Mouse (Mus musculus): ENCODE measurements around the gene Pde9a. TPM values are rescaled to one million over a fixed set of nuclear protein-coding genes. Genes with fewer than 3 reads are reported as not detected.
A peak's percentile ranks its signal among the peaks of the same experiment; 100 is the strongest.

Pde9a gene
- polyA plus RNA-seq, 1 experiment from 2014 or later = 23.5 TPM

DNA sequence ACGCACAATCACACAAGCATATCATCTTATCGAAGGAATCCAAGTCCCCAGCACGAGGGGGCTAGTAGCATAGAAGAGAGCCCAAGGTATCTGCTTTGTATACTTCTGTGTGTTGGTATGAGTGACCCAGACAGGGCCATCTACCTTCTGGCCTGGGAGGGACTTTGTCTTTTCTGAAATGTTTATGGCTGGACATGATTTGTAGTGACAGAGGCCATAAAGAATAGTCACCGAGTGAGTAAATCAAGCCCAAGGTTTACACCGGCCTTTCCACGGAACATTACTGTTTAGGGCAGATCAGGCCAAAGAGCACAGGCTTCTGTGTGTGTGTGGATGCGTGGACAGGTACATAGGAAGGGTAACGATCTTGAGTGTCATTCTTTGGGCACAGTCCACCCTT lies 6.1 kb upstream of the Pde9a start:
- Histone ChIP-seq H3K4me2 (no peak overlapping the region), H3K4me1 (ENCODE audit: control insufficient read depth, insufficient read depth, low read length) (peaks cover 2% of the 10 kb centered on the region), H3K27ac (ENCODE audit: low read depth, low read length) (no peak overlapping the region), H3K36me3 (ENCODE audit: control insufficient read depth, insufficient read depth, low read length) (no peaks in the 10 kb centered on the region), H3K4me3 (ENCODE audit: low read depth, low read length) (no peak overlapping the region), H3K27me3 (ENCODE audit: control insufficient read depth, insufficient read depth, low read length) (no peaks in the 10 kb centered on the region), H3K9me3 (ENCODE audit: control insufficient read depth, low read length) (no peaks in the 10 kb centered on the region), H3K9ac (ENCODE audit: low read length) (no peak overlapping the region)
- DNase-seq (ENCODE audit: low spot score, missing footprints) (no peak), ATAC-seq (ENCODE audit: low FRiP score) (no peak)
- WGBS = 88% methylated on average over 8 of the region's 8 CpGs

- no peaks in the 10 kb centered on the region for H3K36me3 ChIP-seq (ENCODE audit: control insufficient read depth, insufficient read depth, low read length)
- no peak overlapping the region for H3K9ac ChIP-seq (ENCODE audit: low read length)
- H3K27ac ChIP-seq (ENCODE audit: low read depth, low read length) = no peak overlapping the region
- ATAC-seq (ENCODE audit: low FRiP score) (no peak), DNase-seq (ENCODE audit: low spot score, missing footprints) (no peak)
- WGBS = 79% methylated on average over 6 of the region's 6 CpGs
- H3K27me3 ChIP-seq (ENCODE audit: control insufficient read depth, insufficient read depth, low read length) = peaks cover 2% of the 10 kb centered on the region; the same call in 1 of the 2 replicates
- H3K4me2 ChIP-seq = no peak overlapping the region
- H3K4me3 ChIP-seq (ENCODE audit: low read depth, low read length) = no peak overlapping the region
- H3K4me1 ChIP-seq (ENCODE audit: control insufficient read depth, insufficient read depth, low read length) = peaks cover 23% of the 10 kb centered on the region
- no peaks in the 10 kb centered on the region for H3K9me3 ChIP-seq (ENCODE audit: control insufficient read depth, low read length)
Measured at GRCm38 (mm10) chr17:31383320-31383719, 2.7 kb upstream of the Pde9a start.

GRCm38 (mm10) chr17:31384968-31385627 lies 912 bp upstream of the Pde9a start:
- no peak overlapping the region; the same call in 1 of the 2 replicates for H3K27ac ChIP-seq (ENCODE audit: low read depth, low read length)
- H3K4me3 ChIP-seq (ENCODE audit: low read depth, low read length) = no peak overlapping the region
- 0 out of 2 replicates have a peak overlapping the region, but pooled peaks have one; percentile 0 for H3K4me2 ChIP-seq
- H3K36me3 ChIP-seq (ENCODE audit: control insufficient read depth, insufficient read depth, low read length) = no peaks in the 10 kb centered on the region
- no peaks in the 10 kb centered on the region for H3K9me3 ChIP-seq (ENCODE audit: control insufficient read depth, low read length)
- DNase-seq (ENCODE audit: low spot score, missing footprints) (peak; percentile 89), ATAC-seq (ENCODE audit: low FRiP score) (peak; percentile 7; the same call in 1 of the 2 replicates)
- peak overlapping the region; percentile 36; the same call in 1 of the 2 replicates for H3K9ac ChIP-seq (ENCODE audit: low read length)
- 5% methylated on average over 8 of the region's 8 CpGs for WGBS
- H3K4me1 ChIP-seq (ENCODE audit: control insufficient read depth, insufficient read depth, low read length) = peaks cover 27% of the 10 kb centered on the region
- peaks cover 2% of the 10 kb centered on the region; the same call in 1 of the 2 replicates for H3K27me3 ChIP-seq (ENCODE audit: control insufficient read depth, insufficient read depth, low read length)

DNA sequence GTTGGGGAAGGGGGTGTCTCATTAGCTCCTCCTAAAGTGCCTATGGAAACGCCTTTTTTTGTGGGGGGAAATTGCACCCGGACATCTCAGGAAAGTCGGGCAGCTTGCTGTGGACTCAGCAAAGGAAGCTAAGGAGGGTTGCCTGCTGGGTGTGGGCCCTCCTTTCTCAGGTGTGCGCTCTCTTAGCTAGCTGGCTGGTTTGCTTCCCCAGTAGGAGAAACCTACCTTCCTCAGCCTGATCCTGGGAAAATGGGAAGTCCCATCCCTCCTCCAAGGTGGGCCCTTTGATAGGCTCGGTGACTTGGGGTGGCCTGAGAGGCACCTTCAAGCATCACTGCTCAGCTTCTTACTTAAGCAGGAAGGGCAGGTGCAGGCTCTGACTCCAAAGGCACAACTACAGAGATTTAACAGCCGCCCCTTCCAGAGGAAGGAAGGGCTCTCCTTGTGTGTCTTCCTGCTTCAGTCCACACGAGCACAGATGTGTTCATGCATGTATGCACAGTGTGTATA lies 811 bp downstream of the Pde9a start:
- peak overlapping the region; percentile 79 for H3K9ac ChIP-seq (ENCODE audit: low read length)
- ATAC-seq (ENCODE audit: low FRiP score) (no peak), DNase-seq (ENCODE audit: low spot score, missing footprints) (peak; percentile 91)
- H3K36me3 ChIP-seq (ENCODE audit: control insufficient read depth, insufficient read depth, low read length) = no peaks in the 10 kb centered on the region
- peak overlapping the region; percentile 63 for H3K4me3 ChIP-seq (ENCODE audit: low read depth, low read length)
- peaks cover 27% of the 10 kb centered on the region for H3K4me1 ChIP-seq (ENCODE audit: control insufficient read depth, insufficient read depth, low read length)
- H3K27ac ChIP-seq (ENCODE audit: low read depth, low read length) = no peak overlapping the region
- WGBS = 8% methylated on average over 7 of the region's 7 CpGs
- H3K27me3 ChIP-seq (ENCODE audit: control insufficient read depth, insufficient read depth, low read length) = peaks cover 2% of the 10 kb centered on the region; the same call in 1 of the 2 replicates
- no peaks in the 10 kb centered on the region for H3K9me3 ChIP-seq (ENCODE audit: control insufficient read depth, low read length)
- H3K4me2 ChIP-seq = peak overlapping the region; percentile 95

DNA sequence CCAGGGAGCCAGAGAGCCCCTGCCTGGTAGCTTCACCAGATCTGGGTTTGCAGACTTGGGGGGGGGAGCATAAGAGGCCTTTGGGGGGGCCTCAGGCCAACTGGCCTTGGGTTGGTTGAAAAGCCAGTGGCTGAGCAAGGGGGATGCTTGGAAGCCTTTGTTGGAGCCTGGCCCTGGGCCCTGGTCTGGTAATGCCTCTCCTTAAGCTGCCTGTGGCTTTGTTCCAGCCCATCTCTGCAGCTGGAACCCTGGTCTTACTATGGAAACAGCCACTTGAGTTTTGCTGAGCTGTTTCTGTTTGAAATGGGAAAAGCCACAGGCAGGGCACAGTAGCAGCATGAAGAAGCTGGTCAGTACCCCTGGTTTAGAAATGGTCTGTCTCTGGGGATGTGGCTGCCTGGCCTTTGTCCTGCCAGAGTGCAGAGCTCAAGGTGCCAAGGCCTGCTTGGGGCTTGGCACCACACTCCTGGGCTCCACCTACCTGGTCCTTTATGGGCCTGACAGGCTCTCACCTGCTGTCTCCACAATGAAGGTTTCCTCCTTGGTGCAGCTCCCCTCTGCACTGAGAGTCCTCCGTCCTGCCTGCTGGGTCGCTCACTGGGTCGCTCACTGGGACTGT lies 3.5 kb downstream of the Pde9a start:
- Histone ChIP-seq H3K4me1 (ENCODE audit: control insufficient read depth, insufficient read depth, low read length) (peaks cover 27% of the 10 kb centered on the region), H3K36me3 (ENCODE audit: control insufficient read depth, insufficient read depth, low read length) (no peaks in the 10 kb centered on the region), H3K9ac (ENCODE audit: low read length) (no peak overlapping the region), H3K27me3 (ENCODE audit: control insufficient read depth, insufficient read depth, low read length) (peaks cover 2% of the 10 kb centered on the region; the same call in 1 of the 2 replicates), H3K4me3 (ENCODE audit: low read depth, low read length) (no peak overlapping the region), H3K27ac (ENCODE audit: low read depth, low read length) (no peak overlapping the region), H3K9me3 (ENCODE audit: control insufficient read depth, low read length) (no peaks in the 10 kb centered on the region), H3K4me2 (no peak overlapping the region)
- WGBS = 82% methylated on average over 3 of the region's 3 CpGs
- ATAC-seq (ENCODE audit: low FRiP score) = no peak
- no peak for DNase-seq (ENCODE audit: low spot score, missing footprints)

- Histone ChIP-seq H3K9ac (ENCODE audit: low read length) (no peak overlapping the region), H3K27ac (ENCODE audit: low read depth, low read length) (no peak overlapping the region), H3K4me1 (ENCODE audit: control insufficient read depth, insufficient read depth, low read length) (peaks cover 18% of the 10 kb centered on the region), H3K9me3 (ENCODE audit: control insufficient read depth, low read length) (no peaks in the 10 kb centered on the region), H3K27me3 (ENCODE audit: control insufficient read depth, insufficient read depth, low read length) (peaks cover 2% of the 10 kb centered on the region; the same call in 1 of the 2 replicates), H3K36me3 (ENCODE audit: control insufficient read depth, insufficient read depth, low read length) (no peaks in the 10 kb centered on the region), H3K4me2 (no peak overlapping the region), H3K4me3 (ENCODE audit: low read depth, low read length) (no peak overlapping the region)
- no peak for ATAC-seq (ENCODE audit: low FRiP score)
- WGBS = 78% methylated on average over 3 of the region's 3 CpGs
- no peak for DNase-seq (ENCODE audit: low spot score, missing footprints)
Measured at GRCm38 (mm10) chr17:31391462-31391861, 5.5 kb downstream of the Pde9a start.

- Histone ChIP-seq H3K4me3 (ENCODE audit: low read depth, low read length) (no peak overlapping the region), H3K36me3 (ENCODE audit: control insufficient read depth, insufficient read depth, low read length) (no peaks in the 10 kb centered on the region), H3K27me3 (ENCODE audit: control insufficient read depth, insufficient read depth, low read length) (peaks cover 2% of the 10 kb centered on the region; the same call in 1 of the 2 replicates), H3K4me1 (ENCODE audit: control insufficient read depth, insufficient read depth, low read length) (peaks cover 12% of the 10 kb centered on the region), H3K9me3 (ENCODE audit: control insufficient read depth, low read length) (no peaks in the 10 kb centered on the region), H3K9ac (ENCODE audit: low read length) (no peak overlapping the region), H3K27ac (ENCODE audit: low read depth, low read length) (no peak overlapping the region), H3K4me2 (no peak overlapping the region)
- DNase-seq (ENCODE audit: low spot score, missing footprints) (no peak), ATAC-seq (ENCODE audit: low FRiP score) (no peak)
- 88% methylated on average over 5 of the region's 5 CpGs for WGBS
Measured at GRCm38 (mm10) chr17:31392041-31392440, 6.0 kb downstream of the Pde9a start.

DNA sequence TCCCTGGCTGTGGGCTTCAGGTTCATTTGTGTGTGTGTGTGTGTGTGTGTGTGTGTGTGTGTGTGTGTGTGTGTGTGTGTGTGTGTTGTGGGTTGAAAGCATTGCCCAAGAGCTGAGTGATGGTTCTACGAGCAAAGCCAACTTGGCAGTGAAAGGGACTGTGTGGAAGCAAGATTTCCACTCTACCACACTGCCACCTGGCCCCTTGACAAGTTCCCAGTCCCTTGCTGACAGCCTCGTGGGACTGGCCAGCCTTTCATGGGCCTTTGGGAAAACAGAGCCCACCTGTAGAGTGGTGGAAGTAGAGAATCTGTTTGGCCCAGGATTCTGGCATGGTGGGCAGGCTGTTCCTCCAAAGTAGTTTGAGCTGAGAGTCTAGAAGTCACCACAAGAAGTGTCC lies 7.8 kb downstream of the Pde9a start:
- H3K9ac ChIP-seq (ENCODE audit: low read length) = no peak overlapping the region
- H3K27me3 ChIP-seq (ENCODE audit: control insufficient read depth, insufficient read depth, low read length) = no peaks in the 10 kb centered on the region
- ATAC-seq (ENCODE audit: low FRiP score) (no peak), DNase-seq (ENCODE audit: low spot score, missing footprints) (no peak)
- WGBS = 63% methylated on average over 2 of the region's 2 CpGs
- no peaks in the 10 kb centered on the region for H3K36me3 ChIP-seq (ENCODE audit: control insufficient read depth, insufficient read depth, low read length)
- H3K4me2 ChIP-seq = no peak overlapping the region
- no peaks in the 10 kb centered on the region for H3K9me3 ChIP-seq (ENCODE audit: control insufficient read depth, low read length)
- H3K27ac ChIP-seq (ENCODE audit: low read depth, low read length) = no peak overlapping the region
- peaks cover 4% of the 10 kb centered on the region for H3K4me1 ChIP-seq (ENCODE audit: control insufficient read depth, insufficient read depth, low read length)
- H3K4me3 ChIP-seq (ENCODE audit: low read depth, low read length) = no peak overlapping the region

- Histone ChIP-seq H3K9ac (ENCODE audit: low read length) (no peak overlapping the region), H3K4me2 (no peak overlapping the region), H3K4me1 (ENCODE audit: control insufficient read depth, insufficient read depth, low read length) (peaks cover 3% of the 10 kb centered on the region; the same call in 1 of the 2 replicates)
Measured at GRCm38 (mm10) chr17:31400294-31400693, 14.3 kb downstream of the Pde9a start.

More at GRCm38 (mm10) chr17:31400294-31400693, 14.3 kb downstream of the Pde9a start:
- no peaks in the 10 kb centered on the region for H3K9me3 ChIP-seq (ENCODE audit: control insufficient read depth, low read length)
- H3K36me3 ChIP-seq (ENCODE audit: control insufficient read depth, insufficient read depth, low read length) = no peaks in the 10 kb centered on the region
- no peak overlapping the region for H3K4me3 ChIP-seq (ENCODE audit: low read depth, low read length)
- ATAC-seq (ENCODE audit: low FRiP score) (no peak), DNase-seq (ENCODE audit: low spot score, missing footprints) (no peak)
- 87% methylated on average over 6 of the region's 6 CpGs for WGBS
- H3K27me3 ChIP-seq (ENCODE audit: control insufficient read depth, insufficient read depth, low read length) = no peaks in the 10 kb centered on the region
- H3K27ac ChIP-seq (ENCODE audit: low read depth, low read length) = no peak overlapping the region

Measured in midbrain, embryonic 11.5 days (tissue).